Mouse (Mus musculus) forebrain, postnatal 0 days (tissue): ENCODE measurements around the gene Sh3gl3. TPM values are rescaled to one million over a fixed set of nuclear protein-coding genes. Genes with fewer than 3 reads are reported as not detected.
A peak's percentile ranks its signal among the peaks of the same experiment; 100 is the strongest.

Experiments used
- ATAC-seq: fragments of 200-750 bp; cut with Nextera tagmentation; 2 replicates; pipeline ENCODE4 v1.8.0; 2017; ENCODE audit warnings: mild to moderate bottlenecking, moderate library complexity
- DNase-seq: peaks from one replicate; pipeline ENCODE4 v3.0.0-alpha.2; 2015
- H3K27ac ChIP-seq: fragments of 300-500 bp; sonication (generic); 2 replicates; pipeline ENCODE4 v1.5.1; 2014; ENCODE audit warnings: low read depth, mild to moderate bottlenecking, antibody characterized with exemption, low read length, moderate library complexity, mixed read lengths
- H3K27me3 ChIP-seq: fragments of 300-500 bp; sonication (generic); 2 replicates; pipeline ENCODE4 v1.6.1; 2014; ENCODE audit warnings: mild to moderate bottlenecking, low read length, mixed read lengths; ENCODE audit not compliant: insufficient read depth
- H3K36me3 ChIP-seq: fragments of 300-500 bp; sonication (generic); 2 replicates; pipeline ENCODE4 v1.6.1; 2014; ENCODE audit warnings: mild to moderate bottlenecking, moderate library complexity; ENCODE audit not compliant: insufficient read depth
- H3K4me1 ChIP-seq: fragments of 300-500 bp; sonication (generic); 2 replicates; pipeline ENCODE4 v1.6.1; 2014; ENCODE audit warnings: antibody characterized with exemption; ENCODE audit not compliant: insufficient read depth
- H3K4me2 ChIP-seq: fragments of 300-500 bp; sonication (generic); 2 replicates; pipeline ENCODE4 v1.6.1; 2014; ENCODE audit warnings: low read depth, mild to moderate bottlenecking, moderate library complexity
- H3K4me3 ChIP-seq: fragments of 300-500 bp; sonication (generic); 2 replicates; pipeline ENCODE4 v1.5.1; 2014; ENCODE audit warnings: low read depth, low read length, mixed read lengths
- H3K9ac ChIP-seq: fragments of 300-500 bp; sonication (generic); 2 replicates; pipeline ENCODE4 v1.6.1; 2014; ENCODE audit warnings: mild to moderate bottlenecking
- H3K9me3 ChIP-seq: fragments of 300-500 bp; sonication (generic); 2 replicates; pipeline ENCODE4 v1.6.1; 2016; ENCODE audit warnings: low read length
- CTCF ChIP-seq: sonication (generic); IDR thresholded peaks from 2 replicates; pipeline ENCODE4 v1.5.1; 2016; ENCODE audit warnings: antibody characterized with exemption, control low read depth, low read depth
- WGBS: fragments of 180-500 bp; shearing (Covaris S2); extraction: QIAGEN DNeasy Blood & Tissue Kit; methylation state at CpG from one replicate; pipeline ENCODE4 v1.1.7; 2014; 5-methylcytosine and 5-hydroxymethylcytosine counted together
- polyA plus RNA-seq: library from polyadenylated mRNA; unstranded; fragments of >200 nt; fragmentation: Nextera tagmentation; extraction: Ambion mirVana; gene quantifications from 2 replicates; pipeline ENCODE4 v1.2.1, GENCODE M21; 2015
- total RNA-seq: library from RNA; depleted of rRNA; stranded (reverse); fragments of >200 nt; gene quantifications from 2 replicates; pipeline ENCODE4 v1.2.3, GENCODE M21; 2014

The Sh3gl3 gene
- total and polyA plus RNA-seq, 2 experiments from 2014 or later, result 72.2 to 101 TPM

- Histone ChIP-seq H3K4me1 (no peaks in the 10 kb centered on the region), H3K27ac (no peak within 1 kb of the TSS), H3K4me2 (peak within 1 kb of the TSS; percentile 85), H3K9ac (peak within 1 kb of the TSS; percentile 46), H3K36me3 (no peaks in the 10 kb centered on the region), H3K9me3 (no peaks in the 10 kb centered on the region), H3K4me3 (peak within 1 kb of the TSS; percentile 53), H3K27me3 (peaks cover 30% of the 10 kb centered on the region)
- peak; percentile 55 for DNase-seq
- under 1% methylated on average over 77 of the region's 95 CpGs for WGBS
- peak; percentile 58 for ATAC-seq
- TF ChIP-seq CTCF, result no peak
These were observed 161.8 kb downstream of the Sh3gl3 start, which contains the start of gene Adamtsl3 for GRCm38 (mm10) chr7:82335211-82336121. TSS of gene Adamtsl3 (plus strand) at chr7:82335694.

GRCm38 (mm10) chr7:82336132-82336531 is 162.5 kb downstream of the Sh3gl3 start:
- ATAC-seq (peak; percentile 56), DNase-seq (peak; percentile 19)
- H3K36me3 ChIP-seq, result no peaks in the 10 kb centered on the region
- peaks cover 30% of the 10 kb centered on the region for H3K27me3 ChIP-seq
- WGBS, result under 1% methylated on average over 34 of the region's 34 CpGs
- TF ChIP-seq CTCF, result no peak
- H3K4me2 ChIP-seq, result peak overlapping the region; percentile 85
- no peaks in the 10 kb centered on the region for H3K9me3 ChIP-seq
- H3K9ac ChIP-seq, result 0 out of 2 replicates have a peak overlapping the region, but pooled peaks have one; percentile 46
- peak overlapping the region; percentile 53 for H3K4me3 ChIP-seq
- H3K4me1 ChIP-seq, result no peaks in the 10 kb centered on the region
- no peak overlapping the region for H3K27ac ChIP-seq

GRCm38 (mm10) chr7:82338121-82338520 is 164.5 kb downstream of the Sh3gl3 start:
- no peaks in the 10 kb centered on the region for H3K4me1 ChIP-seq
- no peak for DNase-seq
- no peaks in the 10 kb centered on the region for H3K36me3 ChIP-seq
- no peak overlapping the region for H3K4me3 ChIP-seq
- peaks cover 30% of the 10 kb centered on the region for H3K27me3 ChIP-seq
- no peak for ATAC-seq
- H3K9ac ChIP-seq, result no peak overlapping the region
- H3K9me3 ChIP-seq, result no peaks in the 10 kb centered on the region
- no peak for TF ChIP-seq CTCF
- WGBS, result 87% methylated on average over 9 of the region's 9 CpGs
- no peak overlapping the region for H3K4me2 ChIP-seq
- H3K27ac ChIP-seq, result no peak overlapping the region

GRCm38 (mm10) chr7:82338532-82338931 is 164.9 kb downstream of the Sh3gl3 start:
- no peak overlapping the region for H3K4me2 ChIP-seq
- no peaks in the 10 kb centered on the region for H3K9me3 ChIP-seq
- peaks cover 30% of the 10 kb centered on the region for H3K27me3 ChIP-seq
- TF ChIP-seq CTCF, result no peak; the same call in 1 of the 2 replicates
- H3K4me3 ChIP-seq, result no peak overlapping the region
- no peaks in the 10 kb centered on the region for H3K36me3 ChIP-seq
- H3K27ac ChIP-seq, result no peak overlapping the region
- DNase-seq, result no peak
- no peaks in the 10 kb centered on the region for H3K4me1 ChIP-seq
- 82% methylated on average over 4 of the region's 4 CpGs for WGBS
- H3K9ac ChIP-seq, result no peak overlapping the region
- no peak for ATAC-seq

GRCm38 (mm10) chr7:82339214-82339613 is 165.6 kb downstream of the Sh3gl3 start:
- no peak overlapping the region for H3K4me3 ChIP-seq
- no peak overlapping the region for H3K9ac ChIP-seq
- WGBS, result 55% methylated on average over 3 of the region's 3 CpGs
- DNase-seq, result peak; percentile 20
- no peak overlapping the region for H3K27ac ChIP-seq
- H3K27me3 ChIP-seq, result peaks cover 29% of the 10 kb centered on the region
- no peaks in the 10 kb centered on the region for H3K4me1 ChIP-seq
- H3K4me2 ChIP-seq, result no peak overlapping the region
- no peak for ATAC-seq
- H3K36me3 ChIP-seq, result no peaks in the 10 kb centered on the region
- H3K9me3 ChIP-seq, result no peaks in the 10 kb centered on the region
- peak; percentile 54 for TF ChIP-seq CTCF

- TF ChIP-seq CTCF, result no peak
- no peak for DNase-seq
- Histone ChIP-seq H3K27ac (no peak overlapping the region), H3K4me1 (no peaks in the 10 kb centered on the region), H3K4me3 (no peak overlapping the region), H3K9me3 (no peaks in the 10 kb centered on the region), H3K27me3 (peaks cover 8% of the 10 kb centered on the region), H3K4me2 (no peak overlapping the region), H3K9ac (no peak overlapping the region), H3K36me3 (no peaks in the 10 kb centered on the region)
- ATAC-seq, result no peak
- 55% methylated on average over 8 of the region's 8 CpGs for WGBS
These were observed 167.8 kb downstream of the Sh3gl3 start for GRCm38 (mm10) chr7:82341476-82341875.

- TF ChIP-seq CTCF, result no peak
- no peak overlapping the region for H3K4me2 ChIP-seq
- H3K27ac ChIP-seq, result no peak overlapping the region
- no peaks in the 10 kb centered on the region for H3K27me3 ChIP-seq
- H3K36me3 ChIP-seq, result no peaks in the 10 kb centered on the region
- H3K4me3 ChIP-seq, result no peak overlapping the region
- WGBS, result 83% methylated on average over 2 of the region's 2 CpGs
- DNase-seq (no peak), ATAC-seq (no peak)
- H3K9me3 ChIP-seq, result no peaks in the 10 kb centered on the region
- no peak overlapping the region for H3K9ac ChIP-seq
- no peaks in the 10 kb centered on the region for H3K4me1 ChIP-seq
These were observed 173.1 kb downstream of the Sh3gl3 start for GRCm38 (mm10) chr7:82346706-82347105.
